Mouse (Mus musculus) CH12.LX (cell line): ENCODE results near the gene Muc20. TPM values are rescaled to one million over a fixed set of nuclear protein-coding genes. Genes with fewer than 3 reads are reported as not detected.

Experiments used
- DNase-seq: peaks from one replicate; pipeline ENCODE4 v3.0.0-alpha.2; 2013; ENCODE audit errors: extremely low read depth
- H3K27ac ChIP-seq: 2 replicates; pipeline ENCODE4 v1.5.1; 2012; ENCODE audit warnings: low read depth, mild to moderate bottlenecking, control low read depth, moderate library complexity; ENCODE audit not compliant: insufficient read depth
- H3K27me3 ChIP-seq: replicated peaks from 2 replicates; pipeline ENCODE3; 2012; ENCODE audit warnings: inconsistent platforms
- H3K36me3 ChIP-seq, 2 experiments: replicated peaks in 1 of 2; 2 replicates each; pipeline versions ENCODE3 to v1.6.1; 2012; ENCODE audit warnings: inconsistent platforms in 1 of 2, low read length in 1 of 2, mild to moderate bottlenecking in 1 of 2, mixed read lengths in 1 of 2, moderate library complexity in 1 of 2; ENCODE audit not compliant: control insufficient read depth in 1 of 2, insufficient read depth in 1 of 2
- H3K4me1 ChIP-seq, 2 experiments: 2 replicates each; pipeline ENCODE4 v1.6.1; 2012; ENCODE audit warnings: inconsistent platforms in 1 of 2, moderate library complexity in 1 of 2; ENCODE audit not compliant: insufficient read depth in 2 of 2, control insufficient read depth in 1 of 2
- H3K4me2 ChIP-seq: 2 replicates; pipeline ENCODE4 v1.6.1; 2012; ENCODE audit warnings: low read depth, mild to moderate bottlenecking, control low read depth; ENCODE audit not compliant: poor library complexity, insufficient read depth, severe bottlenecking
- H3K4me3 ChIP-seq, 3 experiments: fragments of 150-350 bp in 1 of 3; sonication (generic) in 1 of 3; replicated peaks in 1 of 3; 2 replicates each; pipeline versions ENCODE3 to v1.5.1; 2011 to 2012; ENCODE audit warnings: low read depth in 2 of 3, low read length in 2 of 3, mild to moderate bottlenecking in 2 of 3, moderate library complexity in 2 of 3, control low read depth in 1 of 3, improper control_type of control experiment in 1 of 3, inconsistent platforms in 1 of 3, mixed read lengths in 1 of 3; ENCODE audit not compliant: poor library complexity in 1 of 3
- H3K79me2 ChIP-seq: replicated peaks from 2 replicates; pipeline ENCODE4 v1.6.1; 2012; ENCODE audit warnings: mild to moderate bottlenecking, moderate library complexity; ENCODE audit not compliant: control insufficient read depth, poor library complexity, insufficient read depth, severe bottlenecking; ENCODE audit errors: extremely low read depth
- H3K9ac ChIP-seq: 2 replicates; pipeline ENCODE4 v1.6.1; 2012; ENCODE audit warnings: low read depth, mild to moderate bottlenecking, control low read depth, moderate library complexity; ENCODE audit not compliant: insufficient read depth
- H3K9me3 ChIP-seq: replicated peaks from 2 replicates; pipeline ENCODE3; 2012; ENCODE audit warnings: low read length, inconsistent platforms, mixed read lengths
- BHLHE40 ChIP-seq: IDR thresholded peaks from 2 replicates; pipeline ENCODE4 v1.6.1; 2011; ENCODE audit warnings: mild to moderate bottlenecking, low read depth, low read length, improper control_type of control experiment
- CHD2 ChIP-seq: IDR thresholded peaks from 2 replicates; pipeline ENCODE4 v1.6.1; 2011; ENCODE audit warnings: low read length, improper control_type of control experiment
- ELF1 ChIP-seq: IDR thresholded peaks from 2 replicates; pipeline ENCODE4 v1.6.1; 2014; ENCODE audit warnings: low read depth, mild to moderate bottlenecking, inconsistent platforms, low read length, improper control_type of control experiment
- EP300 ChIP-seq: IDR thresholded peaks from 2 replicates; pipeline ENCODE4 v1.6.1; 2011; ENCODE audit warnings: low read length, improper control_type of control experiment
- ETS1 ChIP-seq: conservative IDR thresholded peaks from 2 replicates; pipeline ENCODE4 v1.6.1; 2012; ENCODE audit warnings: low read depth, mild to moderate bottlenecking, inconsistent platforms, low read length, improper control_type of control experiment, moderate library complexity
- GABPA ChIP-seq: IDR thresholded peaks from 2 replicates; pipeline ENCODE4 v1.6.1; 2012; ENCODE audit warnings: low read depth, low read length, improper control_type of control experiment, inconsistent platforms; ENCODE audit not compliant: insufficient replicate concordance
- HCFC1 ChIP-seq: IDR thresholded peaks from 2 replicates; pipeline ENCODE4 v1.6.1; 2012; ENCODE audit warnings: low read depth, mild to moderate bottlenecking, inconsistent platforms, low read length, improper control_type of control experiment
- IRF4 ChIP-seq: IDR thresholded peaks from 2 replicates; pipeline ENCODE4 v1.6.1; 2014; ENCODE audit warnings: low read depth, mild to moderate bottlenecking, inconsistent platforms, low read length, improper control_type of control experiment
- KAT2A ChIP-seq: IDR thresholded peaks from 2 replicates; pipeline ENCODE4 v1.6.1; 2012; ENCODE audit warnings: low read length, improper control_type of control experiment, inconsistent platforms; ENCODE audit not compliant: insufficient replicate concordance
- MAX ChIP-seq: IDR thresholded peaks from 2 replicates; pipeline ENCODE4 v1.6.1; 2011; ENCODE audit warnings: low read length, improper control_type of control experiment
- MEF2A ChIP-seq: IDR thresholded peaks from 2 replicates; pipeline ENCODE4 v1.6.1; 2014; ENCODE audit warnings: low read depth, mild to moderate bottlenecking, inconsistent platforms, low read length, improper control_type of control experiment, borderline replicate concordance
- RAD21 ChIP-seq: IDR thresholded peaks from 2 replicates; pipeline ENCODE4 v1.6.1; 2011; ENCODE audit warnings: low read depth, mild to moderate bottlenecking, low read length, improper control_type of control experiment, moderate library complexity
- SIN3A ChIP-seq: IDR thresholded peaks from 2 replicates; pipeline ENCODE4 v1.6.1; 2012; ENCODE audit warnings: low read length, improper control_type of control experiment, inconsistent platforms
- TBP ChIP-seq: conservative IDR thresholded peaks from 2 replicates; pipeline ENCODE4 v1.6.1; 2011; ENCODE audit warnings: low read depth, low read length, improper control_type of control experiment
- TCF12 ChIP-seq: IDR thresholded peaks from 2 replicates; pipeline ENCODE4 v1.6.1; 2014; ENCODE audit warnings: low read depth, mild to moderate bottlenecking, inconsistent platforms, low read length, improper control_type of control experiment
- UBTF ChIP-seq: IDR thresholded peaks from 2 replicates; pipeline ENCODE4 v1.6.1; 2012; ENCODE audit warnings: low read depth, mild to moderate bottlenecking, inconsistent platforms, low read length, improper control_type of control experiment, moderate library complexity
- USF1 ChIP-seq: IDR thresholded peaks from 2 replicates; pipeline ENCODE4 v1.6.1; 2014; ENCODE audit warnings: low read depth, mild to moderate bottlenecking, inconsistent platforms, low read length, improper control_type of control experiment
- USF2 ChIP-seq: conservative IDR thresholded peaks from 2 replicates; pipeline ENCODE4 v1.6.1; 2011; ENCODE audit warnings: low read depth, low read length, improper control_type of control experiment
- ZC3H11A ChIP-seq: IDR thresholded peaks from 2 replicates; pipeline ENCODE4 v1.6.1; 2012; ENCODE audit warnings: low read depth, mild to moderate bottlenecking, inconsistent platforms, low read length, improper control_type of control experiment
- ZKSCAN1 ChIP-seq: IDR thresholded peaks from 2 replicates; pipeline ENCODE4 v1.6.1; 2012; ENCODE audit warnings: low read depth, inconsistent platforms, low read length, improper control_type of control experiment, borderline replicate concordance
- ZMIZ1 ChIP-seq: IDR thresholded peaks from 2 replicates; pipeline ENCODE4 v1.6.1; 2012; ENCODE audit warnings: low read depth, mild to moderate bottlenecking, inconsistent platforms, low read length, improper control_type of control experiment
- dilution Hi-C: fragments of 300-500 bp; cut with MboI; formaldehyde crosslinking; loops from 2 replicates; pipeline ENCODE4 v1.14.3; 2020; ENCODE audit warnings: low sequenced_read_pairs; ENCODE audit not compliant: extremely low pct_unique_long_range_greater_than_20kb, extremely low pct_ligation_motif_present
- in situ Hi-C: fragments of 300-500 bp; cut with MboI; formaldehyde crosslinking; loops from 3 replicates; pipeline ENCODE4 v1.14.3; 2019; ENCODE audit warnings: low sequenced_read_pairs, low pct_ligation_motif_present, low pct_unique_long_range_greater_than_20kb, mixed read lengths
- polyA plus RNA-seq: library from polyadenylated mRNA; unstranded; fragments of >175 nt; gene quantifications from 2 replicates; pipeline ENCODE4 v1.2.1, GENCODE M21; 2012; ENCODE audit warnings: low read depth; ENCODE audit not compliant: insufficient read length
- total RNA-seq, 2 experiments: library from RNA; depleted of rRNA; stranded (reverse); fragments of 300-350 nt in 1 of 2; fragments of >200 nt in 1 of 2; gene quantifications; 2 replicates each; pipeline ENCODE4 v1.2.3; 2012 to 2014

The Muc20 gene
- total and polyA plus RNA-seq, 3 experiments, result 0.36 to 1.4 (median 0.42) TPM

GRCm38 (mm10) chr16:32733213-32733612 lies 64.0 kb downstream of the Muc20 start:
- dilution Hi-C loops, result no loop called here
- TF ChIP-seq EP300, result peak; percentile 74; the same call in 1 of the 2 replicates
- no peak; the same call in 1 of the 2 replicates for TF ChIP-seq HCFC1
- TF ChIP-seq IRF4, result peak; percentile 50; the same call in 1 of the 2 replicates
- peak; percentile 58 for TF ChIP-seq BHLHE40
- 0 out of 2 replicates have a peak, but pooled peaks have one; percentile 29 for TF ChIP-seq MEF2A
- peak; percentile 37; the same call in 1 of the 2 replicates for TF ChIP-seq MAX
- no peak for TF ChIP-seq ELF1
- TF ChIP-seq ETS1, result no peak; the same call in 1 of the 2 replicates
- TF ChIP-seq SIN3A, result no peak
- Histone ChIP-seq H3K4me2 (no peak overlapping the region), H3K27ac (no peak overlapping the region), H3K9ac (no peak overlapping the region), H3K9me3 (peaks cover 3% of the 10 kb centered on the region), H3K36me3 (no peaks in the 10 kb centered on the region), H3K4me3 (no peak overlapping the region), H3K27me3 (no peaks in the 10 kb centered on the region), H3K79me2 (no peaks in the 10 kb centered on the region), H3K4me1 (peaks cover 14 to 29% of the 10 kb centered on the region in 2 experiments)
- DNase-seq, result no peak
- in situ Hi-C loops, result no loop called here

- in situ Hi-C loops, result loop anchor here (5.0 kb wide), 1 partner anchor 49 kb away; no protein-coding TSS in a partner anchor
- no peaks in the 10 kb centered on the region for H3K79me2 ChIP-seq
These were observed 68.5 kb downstream of the Muc20 start for GRCm38 (mm10) chr16:32728730-32729129.

More at GRCm38 (mm10) chr16:32728730-32729129, 68.5 kb downstream of the Muc20 start:
- Histone ChIP-seq H3K4me3 (no peak overlapping the region), H3K9ac (no peak overlapping the region), H3K9me3 (peaks cover 3% of the 10 kb centered on the region), H3K27me3 (no peaks in the 10 kb centered on the region), H3K4me2 (no peak overlapping the region), H3K27ac (no peak overlapping the region), H3K36me3 (no peaks in the 10 kb centered on the region), H3K4me1 (peaks cover 14 to 15% of the 10 kb centered on the region in 2 experiments)
- TF ChIP-seq SIN3A (no peak), TCF12 (no peak), TBP (no peak), HCFC1 (no peak), USF2 (no peak), CHD2 (no peak), ETS1 (no peak), EP300 (no peak), USF1 (no peak), UBTF (no peak), GABPA (no peak), ZC3H11A (no peak), RAD21 (no peak), ZKSCAN1 (no peak), ZMIZ1 (no peak), IRF4 (no peak), KAT2A (no peak)
- no peak for DNase-seq
- dilution Hi-C loops, result no loop called here
